In the genomic region with DNA sequence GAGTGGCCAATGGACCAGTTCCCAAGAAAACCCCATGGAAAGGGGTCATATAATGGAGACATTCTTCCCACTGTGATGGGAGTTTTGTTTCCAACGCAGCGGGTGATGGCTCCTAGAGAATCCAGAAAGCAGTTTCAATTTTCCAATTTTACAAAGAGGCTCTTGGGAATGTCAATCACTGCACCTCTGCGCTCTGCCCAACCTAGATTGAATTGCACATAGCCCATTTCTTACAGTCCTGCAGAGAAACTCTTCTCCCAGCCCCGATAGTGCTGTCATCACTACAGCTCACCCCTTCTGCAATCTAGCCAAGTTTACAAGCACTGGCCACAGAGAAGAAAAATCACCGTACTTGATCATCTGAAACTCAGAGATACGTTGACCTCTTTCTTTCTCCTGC, we compare ENCODE assay signal across 15 mouse cellular contexts.
"Had no signal": no experiment of that assay in that cellular context is flagged by ENCODE, and none has a peak within 500 bp of the region (broad histone marks: within the 10 kb centered on the region; RNA-seq: fewer than 3 reads in every experiment).

No protein-coding gene starts in this region.

- H3K9ac ChIP-seq: limb, embryonic 15.5 days; liver, embryonic 12.5 days; lung, embryonic 14.5 days; neural tube, embryonic 13.5 days had no signal

- H3K36me3 ChIP-seq: limb, embryonic 15.5 days; liver, embryonic 12.5 days; midbrain, embryonic 10.5 days; neural tube, embryonic 13.5 days had no signal

- H3K4me1 ChIP-seq: limb, embryonic 15.5 days; liver, embryonic 12.5 days; midbrain, embryonic 10.5 days had no signal

- H3K27me3 ChIP-seq: limb, embryonic 15.5 days; neural tube, embryonic 13.5 days had no signal

- H3K9me3 ChIP-seq: limb, embryonic 15.5 days; liver, embryonic 12.5 days; midbrain, embryonic 10.5 days; neural tube, embryonic 13.5 days had no signal

- H3K4me2 ChIP-seq: limb, embryonic 15.5 days; liver, embryonic 12.5 days; lung, embryonic 14.5 days; neural tube, embryonic 13.5 days had no signal

- H3K4me3 ChIP-seq: left cerebral cortex, adult 2 months; limb, embryonic 15.5 days; liver, embryonic 12.5 days; midbrain, embryonic 10.5 days; neural tube, embryonic 13.5 days had no signal

- H3K27ac ChIP-seq: left cerebral cortex, adult 2 months; limb, embryonic 15.5 days; liver, embryonic 12.5 days; midbrain, embryonic 10.5 days; neural tube, embryonic 13.5 days had no signal

- ATAC-seq: liver, embryonic 12.5 days had no signal

- DNase-seq: kidney, postnatal 14 days; lung, embryonic 14.5 days; lung, postnatal 10 days; lung, postnatal 4 days; midbrain, embryonic 14.5 days; retina, postnatal 1 day; right cerebral cortex, postnatal 4 days; spleen, adult 18-20 months; thymus, adult 18-20 months; thymus, postnatal 14 days had no signal
